Mouse (Mus musculus) gastrocnemius, adult 18-20 months (tissue): ENCODE data around the gene Ptprg. TPM values are rescaled to one million over a fixed set of nuclear protein-coding genes. Genes with fewer than 3 reads are reported as not detected.
A peak's percentile ranks its signal among the peaks of the same experiment; 100 is the strongest.
"Not testable (repeated sequence)": the region's sequence is repeated elsewhere in the genome, so short reads cannot be mapped to it uniquely, and the experiment has no call there.

Experiments
- DNase-seq: peaks from one replicate; pipeline ENCODE4 v3.0.0; 2021; ENCODE audit warnings: low spot score
- total RNA-seq, 2 experiments: library from RNA; stranded (reverse); gene quantifications; 2 replicates each; pipeline ENCODE4 v1.2.3; 2021

Gene Ptprg
- total RNA-seq, 2 experiments from 2014 or later = 18.4 to 21.3 TPM

GRCm38 (mm10) chr14:11955020-11955882 is 401.9 kb downstream of the Ptprg start:
- DNase-seq = no peak

- DNase-seq = no peak
These were observed 407.2 kb downstream of the Ptprg start for GRCm38 (mm10) chr14:11960269-11961121.

GRCm38 (mm10) chr14:11962101-11962500 is 408.8 kb downstream of the Ptprg start:
- DNase-seq = no peak

GRCm38 (mm10) chr14:11962561-11962960 is 409.2 kb downstream of the Ptprg start:
- DNase-seq = no peak

DNA sequence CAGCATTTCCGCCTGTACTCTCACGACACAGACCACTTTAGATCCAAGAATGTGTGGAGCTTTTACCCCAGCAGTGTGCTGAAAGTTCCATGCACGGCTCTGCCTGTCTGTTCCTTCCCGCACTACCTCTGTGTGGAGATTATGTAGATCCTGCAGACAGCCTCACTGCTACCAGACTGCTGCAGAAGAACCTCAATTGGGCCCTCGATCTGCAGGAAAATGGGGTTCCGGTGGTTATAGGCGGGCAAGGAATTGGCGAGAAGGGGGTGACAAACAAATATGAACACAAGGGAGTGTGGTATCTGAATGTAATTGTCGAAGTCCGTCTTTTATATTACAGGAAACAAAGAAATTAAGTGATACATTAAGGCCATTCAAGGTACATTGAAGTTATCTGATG is 410.5 kb downstream of the Ptprg start:
- no peak for DNase-seq

DNA sequence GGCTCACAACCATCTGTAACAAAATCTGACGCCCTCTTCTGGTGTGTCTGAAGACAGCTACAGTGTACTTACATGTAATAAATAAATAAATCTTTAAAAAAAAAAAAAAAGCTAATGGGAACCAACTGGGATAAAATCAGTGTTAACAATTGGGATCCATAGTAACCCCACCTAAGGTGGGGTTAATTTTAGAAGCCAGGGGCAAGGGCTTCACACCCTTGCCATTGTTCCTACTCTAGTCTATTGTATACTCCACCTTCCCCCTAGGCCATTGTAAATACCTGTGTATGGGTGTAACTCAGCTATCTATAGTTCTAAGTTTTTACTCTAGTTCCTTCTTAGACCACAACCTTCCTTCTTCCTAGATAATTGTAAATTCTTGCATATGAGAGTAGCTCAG is 411.0 kb downstream of the Ptprg start:
- not testable (repeated sequence) for DNase-seq

- DNase-seq = no peak
These were observed 412.5 kb downstream of the Ptprg start for GRCm38 (mm10) chr14:11965878-11966277.

GRCm38 (mm10) chr14:11981764-11982163 is 428.4 kb downstream of the Ptprg start:
- DNase-seq = no peak

DNA sequence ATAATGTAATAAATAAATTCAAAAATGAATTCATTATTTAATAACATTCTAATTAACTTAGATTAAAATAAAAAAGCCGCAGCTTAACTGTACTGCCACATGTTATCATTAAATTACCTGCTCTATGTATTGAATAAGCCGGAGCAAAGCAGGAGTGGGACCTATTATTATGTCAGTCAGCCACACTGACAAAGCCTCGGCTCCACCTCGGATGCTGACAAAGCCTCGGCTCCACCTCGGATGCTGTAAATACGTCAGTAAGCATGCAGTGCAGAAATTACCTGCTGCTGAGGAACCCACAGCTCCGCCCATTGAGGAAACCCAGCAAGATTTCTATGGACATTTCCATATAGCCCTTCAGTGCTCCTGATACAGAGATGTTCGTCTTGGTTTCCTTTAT is 429.7 kb downstream of the Ptprg start:
- no peak for DNase-seq

- no peak for DNase-seq
These were observed 430.8 kb downstream of the Ptprg start for GRCm38 (mm10) chr14:11984086-11984485.

DNA sequence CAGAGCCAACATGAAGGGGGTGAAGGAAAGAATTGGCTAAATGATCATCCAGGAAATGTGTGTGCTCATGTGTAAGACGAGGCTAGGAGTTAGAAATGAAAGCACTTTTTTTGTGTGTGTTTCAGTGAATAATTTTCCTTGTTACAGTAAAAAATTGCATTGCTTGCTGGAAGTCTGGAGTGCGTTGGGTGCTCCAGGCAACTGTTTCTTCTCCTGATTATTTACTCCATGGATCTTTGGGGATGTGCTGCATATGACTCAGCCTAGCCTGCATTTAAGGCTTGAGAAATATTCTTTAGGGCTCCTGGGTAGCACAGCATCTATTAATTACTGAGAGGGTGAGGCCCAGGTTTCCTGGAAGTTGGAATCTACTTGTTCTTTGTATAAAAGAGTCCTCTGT is 435.6 kb downstream of the Ptprg start:
- no peak for DNase-seq

- DNase-seq = no peak
These were observed 437.8 kb downstream of the Ptprg start for GRCm38 (mm10) chr14:11991151-11991550.

DNA sequence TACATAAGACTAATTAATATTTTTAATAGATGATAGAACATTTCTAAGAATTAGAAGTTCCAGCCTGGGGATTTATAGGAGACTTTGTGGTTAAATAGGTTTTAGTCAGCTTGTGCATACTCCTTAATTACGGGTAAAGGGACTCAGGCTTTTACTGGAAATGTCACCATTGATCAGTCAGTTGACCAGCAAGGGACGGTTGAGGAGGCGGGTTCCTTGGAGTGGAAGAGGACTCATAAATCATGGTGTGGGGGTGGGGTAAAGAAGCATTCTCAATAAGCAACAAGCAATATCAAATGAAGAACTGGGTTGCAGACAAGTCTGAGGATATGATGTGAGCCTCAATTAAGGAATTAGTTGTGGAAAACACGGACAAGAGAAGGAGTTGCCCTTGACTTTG is 438.8 kb downstream of the Ptprg start:
- DNase-seq = no peak

DNA sequence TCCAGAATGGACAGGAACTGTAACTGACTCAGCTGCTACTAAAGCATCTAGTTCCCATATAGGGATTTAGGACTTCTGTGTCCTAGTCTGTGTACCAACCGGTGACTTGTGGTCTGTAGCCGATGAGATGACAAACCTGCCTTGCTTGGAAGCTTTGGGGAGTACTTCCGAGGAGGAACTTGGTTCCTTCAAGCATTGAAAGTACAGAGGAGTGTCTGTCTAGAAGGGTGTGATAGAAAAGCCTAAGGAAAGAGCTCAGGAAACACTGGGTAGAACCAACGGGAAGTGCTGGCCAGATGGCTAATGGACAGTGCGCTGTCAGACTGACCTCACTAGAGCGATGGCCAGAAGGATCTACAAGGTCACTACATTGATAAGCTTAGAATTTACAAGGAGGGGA is 439.2 kb downstream of the Ptprg start:
- no peak for DNase-seq

DNA sequence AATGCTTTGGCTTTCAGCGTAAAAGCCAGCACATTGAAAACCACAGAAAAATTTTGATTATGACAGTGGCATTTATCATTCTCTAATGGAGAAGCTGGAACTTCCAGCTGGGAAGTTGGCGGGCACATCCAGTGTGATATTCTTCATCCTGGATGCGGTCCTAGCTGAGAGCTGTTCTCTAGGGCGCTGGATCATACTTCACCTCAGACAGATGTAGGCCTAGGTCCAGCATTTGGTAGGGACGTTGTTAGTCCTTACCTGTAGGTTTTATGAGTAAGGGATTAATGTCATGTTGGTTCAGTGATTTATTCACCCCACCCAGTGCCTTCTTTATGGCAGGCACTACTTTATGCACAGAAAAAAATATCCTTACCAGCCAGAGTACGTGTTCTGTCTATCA is 444.2 kb downstream of the Ptprg start:
- DNase-seq = peak; percentile 25

DNA sequence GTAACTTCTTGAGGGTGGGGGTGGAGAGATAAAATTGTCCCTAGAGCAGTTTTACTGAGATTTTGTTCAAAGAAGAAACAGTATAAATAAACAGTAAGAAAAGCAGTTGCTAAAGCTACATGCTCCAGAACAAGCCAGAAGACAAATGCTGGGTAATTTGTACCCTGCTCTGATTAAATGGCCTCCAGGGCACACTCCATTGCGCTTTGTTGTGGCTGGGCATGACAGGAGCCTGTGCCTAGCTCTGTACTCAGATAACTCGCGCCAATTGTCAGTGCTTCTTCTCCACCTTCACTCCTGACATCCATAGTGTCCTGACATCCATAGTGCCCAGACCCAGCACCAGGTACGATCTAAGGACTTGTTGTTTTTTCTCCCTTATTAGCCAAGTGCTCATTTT is 445.1 kb downstream of the Ptprg start:
- no peak for DNase-seq

DNA sequence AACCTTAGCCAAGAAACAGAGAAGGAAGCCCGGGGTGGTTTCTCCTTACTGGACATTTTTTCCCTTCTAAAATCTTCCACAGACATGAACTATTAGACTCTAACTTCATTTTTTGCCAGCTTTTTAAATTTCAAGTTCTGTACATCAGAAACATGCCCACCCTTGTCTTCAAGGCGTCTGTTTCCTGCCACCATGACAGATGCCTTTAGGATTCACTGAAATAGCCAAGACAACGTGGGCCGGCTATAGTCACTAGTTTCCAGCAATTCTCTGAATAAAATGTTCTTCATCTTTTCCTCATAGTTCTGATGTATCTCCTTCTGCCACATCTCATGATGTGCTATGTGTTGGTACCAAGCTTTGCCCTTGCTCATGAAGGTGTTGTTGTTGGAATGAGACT is 450.7 kb downstream of the Ptprg start:
- DNase-seq = no peak

DNA sequence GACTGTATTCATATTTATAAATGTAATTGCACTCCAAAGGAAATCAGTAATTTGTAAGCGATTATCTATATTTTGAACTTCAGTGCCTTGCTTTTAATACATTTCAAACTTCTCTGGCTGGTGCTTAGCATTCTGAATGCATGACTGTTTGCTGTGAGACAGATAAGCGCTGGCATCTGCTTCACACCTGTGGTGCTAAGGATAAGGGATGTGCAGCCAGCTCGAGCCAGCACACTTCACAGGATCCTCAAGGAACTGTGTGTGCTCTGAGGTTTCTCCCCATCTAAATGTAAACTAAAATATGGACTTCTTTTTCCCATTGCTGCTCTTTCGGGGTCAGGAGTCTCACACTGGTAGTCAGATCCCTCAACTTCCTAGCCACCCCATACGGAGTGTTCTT is 458.4 kb downstream of the Ptprg start:
- DNase-seq = no peak

DNA sequence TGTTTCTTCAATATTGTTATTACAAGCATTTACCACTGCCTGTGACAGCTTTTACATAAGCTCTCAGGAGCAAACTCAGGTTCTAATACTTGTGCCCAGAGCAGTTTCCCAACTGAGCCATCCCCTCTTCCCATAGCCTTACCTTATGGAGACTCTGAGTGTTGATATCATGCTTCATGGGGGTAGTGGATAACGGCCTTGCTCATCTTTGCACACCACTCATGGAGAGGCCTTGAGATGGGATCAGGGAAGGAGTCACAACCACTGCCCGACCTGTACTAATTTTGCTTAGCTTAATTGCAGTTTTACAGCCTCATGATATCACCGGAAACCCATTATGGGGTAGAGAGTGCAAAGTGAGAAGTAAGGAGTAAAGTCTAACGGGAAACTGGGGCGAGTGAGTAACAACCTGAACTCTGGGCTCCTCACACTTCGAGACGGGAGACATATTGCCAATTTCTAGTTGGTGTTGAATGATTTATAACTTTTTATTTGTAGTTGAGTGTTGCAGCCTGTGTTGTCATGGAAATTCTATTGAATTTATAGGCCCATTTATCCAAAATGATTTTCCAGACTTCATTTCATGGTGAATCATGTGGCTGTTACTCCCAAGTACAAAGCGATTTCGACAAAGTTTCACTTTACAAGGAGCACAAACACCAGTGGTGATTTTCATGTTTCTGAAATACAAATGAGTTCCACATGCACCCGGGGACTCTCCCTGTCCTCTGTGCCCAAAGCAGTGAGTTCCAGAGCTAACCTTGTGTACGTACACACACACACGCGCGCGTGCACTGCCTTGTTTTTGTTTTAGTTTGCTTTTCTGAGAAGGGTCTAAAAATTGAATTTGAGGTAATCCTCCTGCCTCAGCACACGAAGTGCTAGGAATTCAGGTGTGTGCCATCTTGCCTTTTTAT is 472.7 kb downstream of the Ptprg start:
- DNase-seq = no peak

DNA sequence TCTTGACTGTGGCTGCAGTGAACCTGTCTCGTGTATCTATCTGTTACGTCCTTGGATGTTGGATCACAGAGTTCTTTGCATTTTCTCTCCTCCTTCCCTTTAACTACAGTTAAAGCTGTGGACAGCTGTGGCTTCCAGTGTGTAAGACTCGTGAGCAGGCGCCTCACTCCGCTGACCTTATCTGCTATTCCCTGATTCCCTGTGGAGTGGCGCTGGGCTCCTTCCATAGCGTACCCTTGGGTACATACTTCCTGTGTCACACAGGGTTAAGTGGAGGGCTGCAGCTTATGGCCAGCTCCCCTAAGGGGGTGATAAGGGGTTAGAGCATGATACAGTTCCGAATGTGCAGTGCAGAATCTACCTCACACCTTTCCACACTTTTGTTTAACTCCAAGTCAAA is 473.9 kb downstream of the Ptprg start:
- no peak for DNase-seq

DNA sequence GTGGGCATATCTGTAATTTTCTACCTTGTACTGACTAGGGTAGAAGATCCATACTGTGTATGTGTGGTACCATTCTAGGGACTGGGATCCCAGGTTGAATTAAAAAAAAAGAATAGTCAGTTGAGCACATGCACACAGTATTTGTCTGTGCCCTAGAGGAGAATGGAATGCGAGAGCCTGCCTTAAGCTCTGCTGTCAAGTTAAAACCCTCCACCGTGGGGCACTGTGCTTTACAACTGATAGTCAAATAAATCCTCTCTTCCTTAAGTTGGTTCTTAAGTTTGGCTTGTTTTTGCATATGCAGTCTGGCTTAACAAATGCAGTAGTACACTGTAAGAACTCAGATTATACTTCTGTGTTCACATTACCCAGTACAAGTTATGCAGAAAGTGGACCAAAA is 476.6 kb downstream of the Ptprg start:
- DNase-seq = no peak
